Mouse (Mus musculus): ENCODE measurements around the gene Otx2.

- TF ChIP-seq MAFK (IDR thresholded peaks at IDR 0.05; ENCODE audit: insufficient read depth, low read depth, low read length) (no peak), CHD2 (IDR thresholded peaks at IDR 0.05; ENCODE audit: low read depth, low read length) (no peak), ZNF384 (IDR thresholded peaks at IDR 0.05; ENCODE audit: low read depth, low read length) (no peak)
These were observed 18.4 kb downstream of the Otx2 start for GRCm38 (mm10) chr14:48655073-48655791.
